Mouse (Mus musculus) cortical plate, adult 2 months (tissue): ENCODE results near the gene Kcns3. TPM values are rescaled to one million over a fixed set of nuclear protein-coding genes. Genes with fewer than 3 reads are reported as not detected.
"Not testable (repeated sequence)": the region's sequence is repeated elsewhere in the genome, so short reads cannot be mapped to it uniquely, and the experiment has no call there.

Source experiments
- H3K27ac ChIP-seq: fragments of 200-500 bp; 2 replicates; pipeline ENCODE4 v1.5.1; 2012; ENCODE audit warnings: low read length, control low read depth, inconsistent platforms; ENCODE audit not compliant: insufficient read depth
- H3K4me1 ChIP-seq: fragments of 200-500 bp; 2 replicates; pipeline ENCODE4 v1.6.1; 2011; ENCODE audit warnings: low read length; ENCODE audit not compliant: control insufficient read depth, insufficient read depth
- H3K4me3 ChIP-seq: fragments of 200-500 bp; 2 replicates; pipeline ENCODE4 v1.5.1; 2011; ENCODE audit warnings: mild to moderate bottlenecking, low read length, control low read depth; ENCODE audit not compliant: insufficient read depth
- CTCF ChIP-seq: fragments of 200-500 bp; IDR thresholded peaks from 2 replicates; pipeline ENCODE4 v1.5.1; 2011; ENCODE audit warnings: mild to moderate bottlenecking, control low read depth, low read length; ENCODE audit not compliant: insufficient read depth; ENCODE audit errors: extremely low read depth
- POLR2A ChIP-seq: fragments of 200-500 bp; IDR thresholded peaks from 2 replicates; pipeline ENCODE4 v1.6.1; 2011; ENCODE audit warnings: mild to moderate bottlenecking, low read length, control low read depth; ENCODE audit not compliant: insufficient read depth; ENCODE audit errors: extremely low read depth
- polyA plus RNA-seq: library from polyadenylated mRNA; depleted of rRNA; stranded (reverse); fragments of >200 nt; gene quantifications from 2 replicates; pipeline ENCODE4 v1.2.3, GENCODE M21; 2012; rRNA removed

Gene Kcns3
- polyA plus RNA-seq, 1 experiment = 9.0 TPM

DNA sequence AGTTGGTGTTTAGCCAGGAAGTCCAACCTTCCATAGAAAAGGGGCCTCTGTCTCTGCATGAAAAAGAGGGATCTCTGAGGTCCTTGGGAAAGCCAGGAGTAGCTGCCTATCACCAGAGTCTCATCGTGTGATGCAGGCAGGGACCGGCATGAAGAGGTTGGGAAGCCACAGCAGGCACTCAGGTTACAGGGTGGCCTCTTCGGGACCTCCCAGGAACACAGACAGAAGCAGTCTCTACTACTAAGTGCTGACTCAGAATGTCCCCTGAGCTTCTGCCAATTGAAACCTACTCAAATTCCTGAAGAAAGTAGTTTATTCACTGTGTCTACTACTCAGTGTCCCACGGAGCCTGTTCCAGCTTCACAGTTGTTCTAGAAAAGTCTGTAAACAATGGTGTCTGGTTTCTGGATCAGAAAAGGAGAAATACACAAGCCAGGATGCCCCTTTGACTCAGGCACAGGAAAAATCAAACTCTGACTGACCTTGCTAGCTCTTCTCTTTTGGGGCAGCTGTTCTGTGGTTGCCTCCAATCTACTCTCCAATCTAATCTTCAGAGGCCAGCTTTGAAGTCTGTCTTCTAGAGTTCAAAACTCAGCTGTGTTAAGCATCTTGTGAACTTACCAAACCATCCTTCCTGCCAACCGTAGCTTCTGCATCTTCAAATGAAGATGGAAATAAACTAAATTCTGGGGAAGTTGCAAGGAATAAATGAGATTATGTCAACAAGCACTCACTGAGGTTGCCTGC, 62.1 kb downstream of the Kcns3 start:
- no peak for TF ChIP-seq POLR2A
- no peak for TF ChIP-seq CTCF
- Histone ChIP-seq H3K27ac (no peak overlapping the region), H3K4me3 (no peak overlapping the region), H3K4me1 (no peaks in the 10 kb centered on the region)

DNA sequence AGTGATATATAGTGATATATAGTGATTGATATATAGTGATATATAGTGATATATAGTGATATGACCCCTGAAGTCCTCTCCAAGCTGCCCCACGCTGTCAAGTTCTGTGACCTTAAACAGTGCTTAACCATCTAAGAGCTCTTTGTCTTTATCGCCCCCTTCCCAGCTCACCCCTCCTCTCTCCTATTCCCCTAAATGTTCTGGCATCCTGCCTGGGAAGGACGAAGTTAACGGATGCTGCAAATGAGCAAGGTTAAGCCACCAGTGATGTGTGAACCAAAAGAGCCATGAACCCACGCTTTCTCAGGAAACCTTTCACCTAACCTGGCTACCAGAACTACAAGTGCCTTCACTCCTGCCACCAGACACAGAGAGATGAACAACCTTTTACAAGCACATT, 64.0 kb downstream of the Kcns3 start:
- Histone ChIP-seq H3K4me3 (no peak overlapping the region), H3K4me1 (no peaks in the 10 kb centered on the region), H3K27ac (no peak overlapping the region)
- TF ChIP-seq POLR2A (no peak), CTCF (no peak)

DNA sequence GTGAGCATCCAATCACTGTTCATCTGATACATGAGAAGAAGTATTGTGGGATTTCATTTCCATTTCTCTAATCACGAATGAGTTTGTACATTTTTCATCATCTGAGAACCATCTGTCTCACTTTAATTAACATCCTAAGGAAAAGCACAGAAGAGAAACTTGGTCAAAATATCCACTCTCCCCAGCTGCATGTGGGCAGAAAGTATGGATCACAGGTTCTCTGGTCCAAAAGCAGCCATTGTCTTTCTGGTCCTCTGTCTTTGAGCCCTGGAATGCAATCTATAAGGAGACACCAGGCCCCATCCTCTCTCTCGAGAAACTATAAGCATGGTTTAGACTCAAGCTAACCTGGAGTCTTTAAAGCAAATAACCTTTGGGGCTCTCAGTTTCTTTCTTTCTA, 79.8 kb downstream of the Kcns3 start:
- TF ChIP-seq POLR2A (no peak), CTCF (no peak)
- H3K4me1 ChIP-seq = no peaks in the 10 kb centered on the region
- H3K27ac ChIP-seq = no peak overlapping the region
- no peak overlapping the region for H3K4me3 ChIP-seq

DNA sequence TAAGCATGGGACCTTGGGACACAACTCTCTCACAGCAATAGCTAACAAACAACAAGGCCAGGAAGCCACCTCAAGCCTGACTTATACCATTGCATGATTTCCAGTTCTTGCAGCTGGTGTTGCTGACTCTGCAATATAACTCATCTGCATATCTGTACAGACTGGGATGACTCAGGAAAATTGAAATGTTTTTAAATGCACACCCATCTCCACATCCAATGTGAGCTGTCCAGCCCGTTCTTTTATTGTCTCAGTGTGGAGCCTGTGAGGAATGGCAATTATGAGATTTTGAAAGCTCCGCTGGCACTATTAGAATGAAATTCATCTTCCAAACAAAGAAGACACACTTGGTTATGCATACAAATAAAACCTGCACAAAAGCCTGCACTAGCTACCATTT, 84.0 kb downstream of the Kcns3 start:
- no peak for TF ChIP-seq CTCF
- TF ChIP-seq POLR2A = no peak
- Histone ChIP-seq H3K4me3 (no peak overlapping the region), H3K27ac (no peak overlapping the region), H3K4me1 (no peaks in the 10 kb centered on the region)

DNA sequence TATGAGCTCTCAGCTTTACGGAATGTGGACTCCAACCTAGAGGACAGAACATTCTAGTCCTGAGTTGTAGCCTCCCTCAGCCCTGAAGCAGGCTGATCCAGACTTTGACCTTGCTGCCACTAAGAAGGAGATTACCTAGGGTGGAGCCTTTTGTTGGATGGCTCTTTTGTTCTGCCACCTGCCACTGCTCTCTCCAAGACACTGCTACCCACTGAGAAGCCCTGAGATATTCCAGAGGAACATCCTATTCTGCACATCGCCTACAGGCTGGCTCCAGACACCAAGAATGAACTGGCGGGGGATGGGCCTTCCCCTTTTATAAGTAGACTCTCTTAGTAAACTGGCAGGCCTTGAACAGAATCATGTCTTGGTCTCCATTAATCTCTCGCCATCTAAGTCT, 98.2 kb downstream of the Kcns3 start:
- not testable (repeated sequence) for H3K4me3 ChIP-seq, H3K27ac ChIP-seq, H3K4me1 ChIP-seq

DNA sequence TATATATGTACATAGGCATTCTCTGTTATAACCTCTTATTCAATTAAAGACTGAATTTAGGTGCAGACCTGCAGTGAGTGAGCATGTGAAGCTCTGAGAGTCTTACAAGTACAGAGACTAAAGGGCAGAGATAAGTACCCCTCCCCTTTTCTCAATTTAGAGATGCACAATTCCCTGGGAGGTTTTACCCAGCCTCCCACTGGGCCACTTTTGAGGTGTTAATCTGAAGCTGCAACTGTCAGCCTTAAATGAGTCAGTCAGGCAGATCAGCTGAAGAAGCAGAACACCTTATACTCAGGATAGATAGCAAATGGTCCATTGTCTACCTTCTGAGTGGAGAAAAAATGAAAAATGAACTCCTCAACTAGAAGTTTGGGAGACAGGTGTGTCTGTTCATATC, 109.0 kb downstream of the Kcns3 start:
- Histone ChIP-seq H3K4me3 (no peak overlapping the region), H3K4me1 (no peaks in the 10 kb centered on the region), H3K27ac (no peak overlapping the region)
- TF ChIP-seq CTCF (no peak), POLR2A (no peak)

Other genes starting within 250 kb of the Kcns3 start
- not detected in 2 replicates for gene Msgn1, start 57.9 kb upstream of the Kcns3 start, polyA plus RNA-seq
- 0.40 and 0.70 TPM in 2 replicates for gene Gen1, start 114.7 kb upstream of the Kcns3 start, polyA plus RNA-seq
- gene Smc6, start 114.8 kb upstream of the Kcns3 start, polyA plus RNA-seq = 40.6 and 42.1 TPM in 2 replicates